Mouse (Mus musculus) CH12.LX (cell line): Measurements from ENCODE around the gene Abi1. TPM values are rescaled to one million over a fixed set of nuclear protein-coding genes. Genes with fewer than 3 reads are reported as not detected.

Experiments used
- DNase-seq: peaks from one replicate; pipeline ENCODE4 v3.0.0-alpha.2; 2013; ENCODE audit errors: extremely low read depth
- H3K27ac ChIP-seq: 2 replicates; pipeline ENCODE4 v1.5.1; 2012; ENCODE audit warnings: low read depth, mild to moderate bottlenecking, control low read depth, moderate library complexity; ENCODE audit not compliant: insufficient read depth
- H3K27me3 ChIP-seq: replicated peaks from 2 replicates; pipeline ENCODE3; 2012; ENCODE audit warnings: inconsistent platforms
- H3K36me3 ChIP-seq, 2 experiments: replicated peaks in 1 of 2; 2 replicates each; pipeline versions ENCODE3 to v1.6.1; 2012; ENCODE audit warnings: inconsistent platforms in 1 of 2, low read length in 1 of 2, mild to moderate bottlenecking in 1 of 2, mixed read lengths in 1 of 2, moderate library complexity in 1 of 2; ENCODE audit not compliant: control insufficient read depth in 1 of 2, insufficient read depth in 1 of 2
- H3K4me1 ChIP-seq, 2 experiments: 2 replicates each; pipeline ENCODE4 v1.6.1; 2012; ENCODE audit warnings: inconsistent platforms in 1 of 2, moderate library complexity in 1 of 2; ENCODE audit not compliant: insufficient read depth in 2 of 2, control insufficient read depth in 1 of 2
- H3K4me2 ChIP-seq: 2 replicates; pipeline ENCODE4 v1.6.1; 2012; ENCODE audit warnings: low read depth, mild to moderate bottlenecking, control low read depth; ENCODE audit not compliant: poor library complexity, insufficient read depth, severe bottlenecking
- H3K4me3 ChIP-seq, 3 experiments: fragments of 150-350 bp in 1 of 3; sonication (generic) in 1 of 3; replicated peaks in 1 of 3; 2 replicates each; pipeline versions ENCODE3 to v1.5.1; 2011 to 2012; ENCODE audit warnings: low read depth in 2 of 3, low read length in 2 of 3, mild to moderate bottlenecking in 2 of 3, moderate library complexity in 2 of 3, control low read depth in 1 of 3, improper control_type of control experiment in 1 of 3, inconsistent platforms in 1 of 3, mixed read lengths in 1 of 3; ENCODE audit not compliant: poor library complexity in 1 of 3
- H3K79me2 ChIP-seq: replicated peaks from 2 replicates; pipeline ENCODE4 v1.6.1; 2012; ENCODE audit warnings: mild to moderate bottlenecking, moderate library complexity; ENCODE audit not compliant: control insufficient read depth, poor library complexity, insufficient read depth, severe bottlenecking; ENCODE audit errors: extremely low read depth
- H3K9ac ChIP-seq: 2 replicates; pipeline ENCODE4 v1.6.1; 2012; ENCODE audit warnings: low read depth, mild to moderate bottlenecking, control low read depth, moderate library complexity; ENCODE audit not compliant: insufficient read depth
- H3K9me3 ChIP-seq: replicated peaks from 2 replicates; pipeline ENCODE3; 2012; ENCODE audit warnings: low read length, inconsistent platforms, mixed read lengths
- CHD2 ChIP-seq: IDR thresholded peaks from 2 replicates; pipeline ENCODE4 v1.6.1; 2011; ENCODE audit warnings: low read length, improper control_type of control experiment
- CTCF ChIP-seq, 2 experiments: IDR thresholded peaks in 1 of 2; conservative IDR thresholded peaks in 1 of 2; 2 replicates each; pipeline ENCODE4 v1.5.1; 2011 to 2012; ENCODE audit warnings: low read depth in 2 of 2, low read length in 2 of 2, improper control_type of control experiment in 1 of 2, inconsistent platforms in 1 of 2, mild to moderate bottlenecking in 1 of 2, moderate library complexity in 1 of 2
- ELF1 ChIP-seq: IDR thresholded peaks from 2 replicates; pipeline ENCODE4 v1.6.1; 2014; ENCODE audit warnings: low read depth, mild to moderate bottlenecking, inconsistent platforms, low read length, improper control_type of control experiment
- EP300 ChIP-seq: IDR thresholded peaks from 2 replicates; pipeline ENCODE4 v1.6.1; 2011; ENCODE audit warnings: low read length, improper control_type of control experiment
- ETS1 ChIP-seq: conservative IDR thresholded peaks from 2 replicates; pipeline ENCODE4 v1.6.1; 2012; ENCODE audit warnings: low read depth, mild to moderate bottlenecking, inconsistent platforms, low read length, improper control_type of control experiment, moderate library complexity
- MAX ChIP-seq: IDR thresholded peaks from 2 replicates; pipeline ENCODE4 v1.6.1; 2011; ENCODE audit warnings: low read length, improper control_type of control experiment
- MEF2A ChIP-seq: IDR thresholded peaks from 2 replicates; pipeline ENCODE4 v1.6.1; 2014; ENCODE audit warnings: low read depth, mild to moderate bottlenecking, inconsistent platforms, low read length, improper control_type of control experiment, borderline replicate concordance
- MXI1 ChIP-seq: IDR thresholded peaks from 2 replicates; pipeline ENCODE4 v1.6.1; 2011; ENCODE audit warnings: mild to moderate bottlenecking, low read depth, low read length, improper control_type of control experiment
- MYC ChIP-seq: IDR thresholded peaks from 2 replicates; pipeline ENCODE4 v1.6.1; 2011; ENCODE audit warnings: low read depth, mild to moderate bottlenecking, improper control_type of control experiment, low read length
- PAX5 ChIP-seq: IDR thresholded peaks from 2 replicates; pipeline ENCODE4 v1.6.1; 2012; ENCODE audit warnings: low read length, inconsistent platforms, mixed read lengths
- RAD21 ChIP-seq: IDR thresholded peaks from 2 replicates; pipeline ENCODE4 v1.6.1; 2011; ENCODE audit warnings: low read depth, mild to moderate bottlenecking, low read length, improper control_type of control experiment, moderate library complexity
- SMC3 ChIP-seq: IDR thresholded peaks from 2 replicates; pipeline ENCODE4 v1.6.1; 2011; ENCODE audit warnings: low read depth, low read length, improper control_type of control experiment
- TCF12 ChIP-seq: IDR thresholded peaks from 2 replicates; pipeline ENCODE4 v1.6.1; 2014; ENCODE audit warnings: low read depth, mild to moderate bottlenecking, inconsistent platforms, low read length, improper control_type of control experiment
- UBTF ChIP-seq: IDR thresholded peaks from 2 replicates; pipeline ENCODE4 v1.6.1; 2012; ENCODE audit warnings: low read depth, mild to moderate bottlenecking, inconsistent platforms, low read length, improper control_type of control experiment, moderate library complexity
- ZC3H11A ChIP-seq: IDR thresholded peaks from 2 replicates; pipeline ENCODE4 v1.6.1; 2012; ENCODE audit warnings: low read depth, mild to moderate bottlenecking, inconsistent platforms, low read length, improper control_type of control experiment
- dilution Hi-C: fragments of 300-500 bp; cut with MboI; formaldehyde crosslinking; loops from 2 replicates; pipeline ENCODE4 v1.14.3; 2020; ENCODE audit warnings: low sequenced_read_pairs; ENCODE audit not compliant: extremely low pct_unique_long_range_greater_than_20kb, extremely low pct_ligation_motif_present
- in situ Hi-C: fragments of 300-500 bp; cut with MboI; formaldehyde crosslinking; loops from 3 replicates; pipeline ENCODE4 v1.14.3; 2019; ENCODE audit warnings: low sequenced_read_pairs, low pct_ligation_motif_present, low pct_unique_long_range_greater_than_20kb, mixed read lengths
- polyA plus RNA-seq: library from polyadenylated mRNA; unstranded; fragments of >175 nt; gene quantifications from 2 replicates; pipeline ENCODE4 v1.2.1, GENCODE M21; 2012; ENCODE audit warnings: low read depth; ENCODE audit not compliant: insufficient read length
- total RNA-seq, 2 experiments: library from RNA; depleted of rRNA; stranded (reverse); fragments of 300-350 nt in 1 of 2; fragments of >200 nt in 1 of 2; gene quantifications; 2 replicates each; pipeline ENCODE4 v1.2.3; 2012 to 2014

Gene Abi1
- total and polyA plus RNA-seq, 3 experiments = 45.7 to 104 (median 74.6) TPM

GRCm38 (mm10) chr2:23051890-23052289 lies 11.8 kb upstream of the Abi1 start:
- dilution Hi-C loops = no loop called here
- in situ Hi-C loops = no loop called here

GRCm38 (mm10) chr2:23048006-23048405 lies 8.0 kb upstream of the Abi1 start:
- TF ChIP-seq CTCF (conservative IDR thresholded peaks at IDR 0.05 in 1 of 2, IDR thresholded peaks at IDR 0.05 in 1 of 2; ENCODE audit: low read depth in 2 of 2, low read length in 2 of 2) = no peak
- TF ChIP-seq MXI1 = no peak
- TF ChIP-seq SMC3 = no peak
- TF ChIP-seq ZC3H11A = no peak
- TF ChIP-seq EP300 = no peak
- TF ChIP-seq RAD21 = no peak
- H3K27ac ChIP-seq = no peak overlapping the region
- no peaks in the 10 kb centered on the region for H3K79me2 ChIP-seq
- no peak overlapping the region for H3K4me2 ChIP-seq
- peaks cover 4% of the 10 kb centered on the region for H3K9me3 ChIP-seq
- H3K27me3 ChIP-seq = no peaks in the 10 kb centered on the region
- no peak overlapping the region for H3K9ac ChIP-seq
- no peaks in the 10 kb centered on the region for H3K36me3 ChIP-seq
- dilution Hi-C loops = no loop called here
- H3K4me1 ChIP-seq = peaks cover 0 to 5% of the 10 kb centered on the region in 2 experiments; a peak in 1 of 4 replicates
- no peak for DNase-seq
- in situ Hi-C loops = no loop called here
- no peak overlapping the region for H3K4me3 ChIP-seq

More at GRCm38 (mm10) chr2:23051890-23052289, 11.8 kb upstream of the Abi1 start:
- Histone ChIP-seq H3K27me3 (no peaks in the 10 kb centered on the region), H3K36me3 (no peaks in the 10 kb centered on the region), H3K9ac (no peak overlapping the region), H3K9me3 (peaks cover 4% of the 10 kb centered on the region), H3K79me2 (no peaks in the 10 kb centered on the region), H3K4me3 (no peak overlapping the region), H3K27ac (no peak overlapping the region), H3K4me2 (no peak overlapping the region), H3K4me1 (peaks cover 0 to 5% of the 10 kb centered on the region in 2 experiments; a peak in 1 of 4 replicates)
- no peak for DNase-seq
- TF ChIP-seq UBTF = no peak
- no peak for TF ChIP-seq TCF12
- TF ChIP-seq MEF2A = no peak
- no peak for TF ChIP-seq CHD2
- TF ChIP-seq MXI1 = no peak

GRCm38 (mm10) chr2:23045703-23046102 lies 5.7 kb upstream of the Abi1 start:
- H3K27ac ChIP-seq = no peak overlapping the region
- H3K4me2 ChIP-seq = no peak overlapping the region
- peaks cover 4% of the 10 kb centered on the region for H3K9me3 ChIP-seq
- no peak overlapping the region for H3K9ac ChIP-seq
- H3K79me2 ChIP-seq = no peaks in the 10 kb centered on the region
- peaks cover 4 to 8% of the 10 kb centered on the region in 2 experiments for H3K4me1 ChIP-seq
- H3K36me3 ChIP-seq = no peaks in the 10 kb centered on the region
- dilution Hi-C loops (no loop called here), in situ Hi-C loops (no loop called here)
- no peak overlapping the region for H3K4me3 ChIP-seq
- H3K27me3 ChIP-seq = no peaks in the 10 kb centered on the region
- TF ChIP-seq MEF2A = no peak
- TF ChIP-seq ETS1 = no peak
- no peak for TF ChIP-seq MAX
- TF ChIP-seq MXI1 = no peak
- TF ChIP-seq ELF1 = no peak
- TF ChIP-seq MYC = no peak
- TF ChIP-seq PAX5 = no peak
- no peak for DNase-seq
